Mouse (Mus musculus) myocyte (in vitro differentiated cells): ENCODE measurements around the gene Cby1.

Experiments
- CEBPB ChIP-seq: IDR thresholded peaks from 2 replicates; pipeline ENCODE4 v1.6.1; 2011; ENCODE audit warnings: mild to moderate bottlenecking, moderate library complexity; ENCODE audit not compliant: poor library complexity, insufficient read depth, severe bottlenecking
- MAX ChIP-seq: IDR thresholded peaks from one replicate; pipeline ENCODE4 v1.6.1; 2011; ENCODE audit warnings: low read depth, mild to moderate bottlenecking, control low read depth
- MYOG ChIP-seq, 3 experiments: IDR thresholded peaks; one replicate each; pipeline ENCODE4 v1.6.1; 2011; ENCODE audit warnings: control low read depth in 2 of 3, low read depth in 2 of 3, mild to moderate bottlenecking in 2 of 3; ENCODE audit not compliant: insufficient read length in 2 of 3, control insufficient read depth in 1 of 3, insufficient read depth in 1 of 3
- POLR2A ChIP-seq: IDR thresholded peaks from one replicate; pipeline ENCODE4 v1.6.1; 2011; ENCODE audit warnings: low read depth, mild to moderate bottlenecking, control low read depth, moderate library complexity; ENCODE audit not compliant: insufficient read length
- POLR2AphosphoS2 ChIP-seq: IDR thresholded peaks from one replicate; pipeline ENCODE4 v1.6.1; 2011; ENCODE audit warnings: low read depth, control low read depth; ENCODE audit not compliant: insufficient read length
- SRF ChIP-seq: IDR thresholded peaks from one replicate; pipeline ENCODE4 v1.6.1; 2011; ENCODE audit warnings: low read depth; ENCODE audit not compliant: control insufficient read depth, insufficient read length
- USF1 ChIP-seq: IDR thresholded peaks from one replicate; pipeline ENCODE4 v1.6.1; 2011; ENCODE audit warnings: low read depth, mild to moderate bottlenecking, control low read depth, moderate library complexity

- TF ChIP-seq POLR2A = no peak
- no peak for TF ChIP-seq USF1
- no peak for TF ChIP-seq POLR2AphosphoS2
- no peak for TF ChIP-seq CEBPB
- no peak for TF ChIP-seq MAX
- TF ChIP-seq SRF = no peak
- no peak for TF ChIP-seq MYOG (IDR thresholded peaks at IDR 0.05; ENCODE audit: control insufficient read depth in 1 of 3, insufficient read depth in 1 of 3, insufficient read length in 2 of 3, low read depth in 2 of 3)
Measured at GRCm38 (mm10) chr15:79615501-79615900, 43.5 kb upstream of the Cby1 start.
